Mouse (Mus musculus): ENCODE results near the gene Prtn3.

DNA sequence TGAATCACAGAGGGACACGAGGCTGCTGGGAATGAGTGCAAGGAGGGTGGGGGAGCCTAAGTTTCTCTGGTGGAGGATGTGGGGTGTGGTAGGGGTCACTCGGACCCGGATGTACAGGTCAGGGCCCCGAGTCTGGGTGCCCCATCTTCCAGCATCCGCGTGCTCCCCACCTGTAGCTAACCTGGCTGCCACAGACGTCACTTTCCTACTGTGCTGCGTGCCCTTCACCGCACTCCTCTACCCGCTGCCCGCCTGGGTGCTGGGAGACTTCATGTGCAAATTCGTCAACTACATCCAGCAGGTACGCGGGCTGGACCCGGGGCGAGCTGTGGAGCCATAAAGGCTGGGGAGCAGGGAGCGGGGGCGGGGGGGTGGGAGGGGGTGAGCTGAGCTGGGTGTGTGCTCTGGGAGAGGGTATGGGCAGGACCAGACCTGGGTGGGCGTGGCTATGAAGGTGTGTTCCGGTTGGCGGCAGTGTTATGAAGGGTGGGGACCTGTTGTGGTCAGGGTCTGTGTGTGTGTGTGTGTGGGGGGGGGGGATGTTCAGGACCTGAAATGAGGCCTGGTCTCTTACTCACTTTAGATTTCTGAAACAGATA, 45.1 kb downstream of the Prtn3 start:
- TF ChIP-seq POLR2A (IDR thresholded peaks at IDR 0.05; ENCODE audit: control insufficient read depth, low read depth, low read length) (no peak), CTCF (IDR thresholded peaks at IDR 0.05; ENCODE audit: control insufficient read depth, insufficient read depth, insufficient replicate concordance, low read depth, low read length) (no peak)
